Mouse (Mus musculus) forelimb bud, embryonic 11.5 days (tissue): ENCODE data around the gene Erbb3.
A peak's percentile ranks its signal among the peaks of the same experiment; 100 is the strongest.
"Not testable (repeated sequence)": the region's sequence is repeated elsewhere in the genome, so short reads cannot be mapped to it uniquely, and the experiment has no call there.

ENCODE experiments used
- DNase-seq: peaks from one replicate; pipeline ENCODE4 v3.0.0-alpha.2; 2012; ENCODE audit warnings: low read depth, low spot score

Gene Erbb3

DNA sequence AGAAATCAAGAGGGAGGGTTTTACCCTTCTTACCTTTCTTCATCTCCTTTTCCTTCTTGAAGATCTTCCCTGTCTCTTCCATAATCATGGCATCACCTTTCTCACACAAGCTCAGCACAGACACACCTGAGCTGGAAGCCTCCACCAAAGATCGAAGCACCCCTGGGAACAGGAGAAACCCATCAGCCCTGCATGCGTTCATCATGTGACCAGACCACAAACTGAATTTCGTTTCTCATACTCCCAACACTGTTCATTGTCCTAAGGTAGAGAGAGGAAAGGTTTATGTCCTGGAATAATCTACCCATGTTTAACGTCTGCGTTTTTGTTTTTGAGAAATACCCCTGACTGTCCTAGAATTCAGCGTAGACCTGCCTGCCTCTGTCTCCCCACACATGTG lies 25.9 kb downstream of the Erbb3 start:
- no peak for DNase-seq

- DNase-seq, result peak; percentile 32
These were observed 32.5 kb downstream of the Erbb3 start for GRCm38 (mm10) chr10:128556963-128557362.

DNA sequence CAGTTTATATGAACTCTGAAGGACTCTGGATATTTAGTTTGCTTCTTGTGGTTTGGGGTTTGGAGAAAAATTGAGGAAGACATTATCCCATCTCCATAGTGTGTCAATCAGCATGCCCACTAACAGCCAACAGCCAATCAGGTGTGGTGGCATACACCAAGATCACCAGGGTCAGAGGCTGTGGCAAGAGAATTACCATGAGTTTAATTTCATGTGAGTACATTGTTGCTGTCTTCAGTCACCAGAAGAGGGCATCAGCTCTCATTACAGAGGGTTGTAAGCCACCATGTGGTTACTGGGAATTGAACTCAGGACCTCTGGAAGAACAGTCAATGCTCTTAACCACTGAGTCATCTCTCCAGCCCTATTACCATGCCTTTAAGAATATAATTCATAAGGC lies 33.2 kb downstream of the Erbb3 start:
- DNase-seq, result no peak

DNA sequence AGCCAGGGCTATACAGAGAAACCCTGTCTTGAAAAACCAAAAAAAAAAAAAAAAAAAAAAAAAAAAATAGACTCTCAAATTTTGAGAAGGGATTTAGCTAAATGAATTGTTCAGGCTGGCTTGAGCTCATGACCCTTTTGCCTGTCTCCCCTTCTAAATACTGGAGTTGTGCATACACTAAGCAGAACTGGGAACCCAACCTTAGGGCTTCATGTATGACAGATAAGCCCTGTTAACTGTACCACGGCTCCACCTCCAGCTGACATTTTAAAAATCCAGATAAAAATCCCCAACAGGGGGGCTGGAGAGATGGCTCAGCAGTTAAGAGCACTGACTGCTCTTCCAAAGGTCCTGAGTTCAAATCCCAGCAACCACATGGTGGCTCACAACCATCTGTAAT lies 33.9 kb downstream of the Erbb3 start:
- not testable (repeated sequence) for DNase-seq

GRCm38 (mm10) chr10:128550144-128550823 lies 39.2 kb downstream of the Erbb3 start:
- DNase-seq, result not testable (repeated sequence)

GRCm38 (mm10) chr10:128549682-128550057 lies 39.8 kb downstream of the Erbb3 start:
- DNase-seq, result not testable (repeated sequence)

- peak; percentile 95 for DNase-seq
These were observed 40.3 kb downstream of the Erbb3 start, which contains the start of gene Rpl41 for GRCm38 (mm10) chr10:128548947-128549681. Gene Rpl41 (minus strand): TSS chr10:128549305.

- DNase-seq, result not testable (repeated sequence)
These were observed 41.2 kb downstream of the Erbb3 start for GRCm38 (mm10) chr10:128548051-128548791.

DNA sequence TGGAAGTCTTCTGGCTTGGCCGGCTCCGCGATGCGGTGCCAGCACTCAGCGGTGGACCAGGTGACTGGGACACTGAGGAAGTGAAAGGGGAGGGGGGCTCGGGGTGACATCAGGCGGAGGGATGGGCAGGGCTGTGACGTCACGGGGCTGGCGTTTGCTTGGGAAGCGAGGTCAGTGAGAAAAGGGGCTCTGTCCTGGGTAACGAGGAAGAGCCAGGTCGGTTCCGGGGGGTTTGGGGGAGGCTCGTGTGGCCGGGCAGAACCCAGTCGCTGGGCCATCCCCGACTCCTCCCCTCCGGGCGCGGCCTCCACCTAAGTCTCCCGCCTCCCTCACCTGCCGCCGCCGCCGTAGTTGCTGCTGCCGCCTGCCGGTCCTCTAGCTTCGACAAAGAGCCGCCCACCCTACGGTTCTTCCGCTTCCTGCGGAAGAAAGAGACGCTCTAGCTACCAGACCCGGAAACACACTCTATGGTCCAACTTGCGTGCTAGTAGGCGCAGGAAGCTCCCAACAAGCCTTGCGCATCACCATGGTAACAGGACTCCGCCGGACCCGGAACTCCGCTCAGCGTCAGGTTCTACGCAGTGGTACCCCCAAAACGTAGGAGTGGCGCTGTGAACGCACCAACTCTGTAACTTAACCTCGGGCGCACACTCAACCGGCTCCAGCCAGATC lies 42.0 kb downstream of the Erbb3 start, which contains the start of gene Zc3h10:
Gene Zc3h10, minus strand, starts transcription at position 414 of the 672 bp plus-strand sequence.
- DNase-seq, result peak; percentile 98

- no peak for DNase-seq
These were observed 42.7 kb downstream of the Erbb3 start for GRCm38 (mm10) chr10:128546787-128547186.

GRCm38 (mm10) chr10:128546361-128546760 lies 43.1 kb downstream of the Erbb3 start:
- peak; percentile 71 for DNase-seq

DNA sequence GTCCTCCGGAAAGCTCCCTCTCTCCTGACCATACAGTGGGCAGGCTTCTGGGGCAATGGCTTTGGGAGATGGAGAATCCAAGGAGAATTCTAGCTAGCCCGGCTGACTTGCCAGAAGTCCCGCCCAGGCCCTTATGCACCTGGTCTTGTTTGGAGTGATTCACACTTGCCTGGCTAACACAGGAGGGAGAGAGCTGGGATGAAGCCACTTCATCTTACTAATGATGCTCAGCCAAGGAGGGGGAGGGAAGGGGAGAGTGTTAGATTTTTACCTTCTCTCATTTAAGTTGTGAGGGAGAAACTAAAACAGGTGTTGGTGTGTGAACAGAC lies 43.9 kb downstream of the Erbb3 start:
- no peak for DNase-seq

GRCm38 (mm10) chr10:128544674-128545569 lies 44.5 kb downstream of the Erbb3 start:
- DNase-seq, result no peak

GRCm38 (mm10) chr10:128544151-128544657 lies 45.2 kb downstream of the Erbb3 start:
- DNase-seq, result no peak

- no peak for DNase-seq
These were observed 46.4 kb downstream of the Erbb3 start for GRCm38 (mm10) chr10:128543100-128543499.

DNA sequence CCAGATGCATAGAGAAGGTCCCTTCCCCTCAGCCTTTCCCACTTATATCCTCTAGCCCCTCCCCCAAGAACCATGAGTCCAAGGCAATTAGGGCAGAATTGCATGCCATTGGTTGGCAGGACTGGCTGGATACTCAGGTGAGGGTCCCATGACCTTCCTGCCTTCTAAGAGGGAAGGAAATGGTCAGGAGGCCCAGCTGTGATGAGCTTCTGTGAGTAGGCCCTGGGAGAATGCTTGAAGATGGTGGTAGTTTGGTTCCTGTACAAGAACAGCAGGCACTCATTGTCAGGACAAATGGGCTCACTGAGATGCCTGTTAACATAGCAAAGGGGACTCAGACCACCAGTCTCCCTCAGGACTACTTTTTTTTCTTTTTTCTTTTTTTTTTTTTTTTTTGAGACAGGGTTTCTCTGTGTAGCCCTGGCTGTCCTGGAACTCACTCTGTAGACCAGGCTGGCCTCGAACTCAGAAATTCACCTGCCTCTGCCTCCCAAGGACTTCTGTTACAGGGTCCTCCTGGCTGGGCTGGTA lies 51.0 kb downstream of the Erbb3 start:
- no peak for DNase-seq

- DNase-seq, result peak; percentile 90
These were observed 53.0 kb downstream of the Erbb3 start for GRCm38 (mm10) chr10:128536266-128536940.

- no peak for DNase-seq
These were observed 53.7 kb downstream of the Erbb3 start for GRCm38 (mm10) chr10:128535624-128536265.

DNA sequence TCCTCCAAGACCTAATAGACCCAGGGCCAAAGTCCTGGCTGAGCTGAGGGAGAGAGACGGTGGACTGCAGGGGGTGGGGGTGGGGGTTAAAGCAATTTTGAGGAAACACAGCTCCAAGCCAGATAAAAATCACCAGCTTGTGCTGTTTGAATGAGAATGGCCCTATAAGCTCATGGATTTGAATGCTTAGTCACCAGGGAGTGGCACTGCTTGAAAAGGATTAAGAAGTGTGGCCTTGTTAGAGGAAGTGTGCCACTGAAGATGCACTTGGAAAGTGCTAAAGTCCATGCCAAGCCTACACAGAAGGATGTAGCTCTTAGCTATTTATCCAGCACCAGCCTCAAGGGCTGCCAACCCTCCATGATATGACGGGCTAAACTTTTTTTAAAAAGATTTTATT lies 54.2 kb downstream of the Erbb3 start:
- DNase-seq, result no peak
